ENCODE assay signal across 15 mouse cellular contexts in genomic region chr1:135603121-135603870, GRCm38 (mm10). TPM values are rescaled to one million over a fixed set of nuclear protein-coding genes. Genes with fewer than 3 reads are reported as not detected.
DNase-seq lines count a peak whose midpoint lies in the region; ATAC-seq and TF ChIP-seq lines count a peak whose summit lies in the region.
"Had no signal": no experiment of that assay in that cellular context is flagged by ENCODE, and none has a peak within 500 bp of the region (broad histone marks: within the 10 kb centered on the region; RNA-seq: fewer than 3 reads in every experiment).

No protein-coding gene starts in this region.

- no peak overlapping the region; the same call in 1 of the 2 replicates for H3K9ac ChIP-seq in embryonic facial prominence, embryonic 11.5 days (replicated peaks; ENCODE audit: low read length)
- H3K9ac ChIP-seq in midbrain, embryonic 13.5 days (replicated peaks), result peak overlapping the region; percentile 29; the same call in 1 of the 2 replicates
- no peak overlapping the region for H3K9ac ChIP-seq in liver, embryonic 11.5 days (ENCODE audit: low read depth, low read length)
- H3K9ac ChIP-seq: liver, embryonic 15.5 days had no signal

- no peak overlapping the region for H3K4me3 ChIP-seq in embryonic facial prominence, embryonic 11.5 days (ENCODE audit: low read depth, low read length)
- 0 out of 2 replicates have a peak overlapping the region, but pooled peaks have one; percentile 0 for H3K4me3 ChIP-seq in hindbrain, embryonic 10.5 days
- H3K4me3 ChIP-seq in midbrain, embryonic 13.5 days (replicated peaks), result no peak overlapping the region
- H3K4me3 ChIP-seq in thymus, adult 2 months (ENCODE audit: control insufficient read depth, insufficient read depth, low read length), result no peak overlapping the region
- no peak overlapping the region for H3K4me3 ChIP-seq in liver, embryonic 11.5 days (ENCODE audit: low read depth, low read length)
- H3K4me3 ChIP-seq in gastrocnemius, adult 2 months, result no peak overlapping the region
- H3K4me3 ChIP-seq: liver, embryonic 15.5 days had no signal

- H3K27ac ChIP-seq in embryonic facial prominence, embryonic 11.5 days (replicated peaks; ENCODE audit: low read depth, low read length), result no peak overlapping the region
- H3K27ac ChIP-seq in hindbrain, embryonic 10.5 days, result peak overlapping the region; percentile 80
- H3K27ac ChIP-seq in midbrain, embryonic 13.5 days, result peak overlapping the region; percentile 70
- H3K27ac ChIP-seq in thymus, adult 2 months (ENCODE audit: control insufficient read depth, insufficient read depth, low read length), result no peak overlapping the region
- no peak overlapping the region for H3K27ac ChIP-seq in liver, embryonic 11.5 days (ENCODE audit: low read depth, low read length)
- H3K27ac ChIP-seq in gastrocnemius, adult 2 months, result no peak overlapping the region
- H3K27ac ChIP-seq: liver, embryonic 15.5 days had no signal

- no peaks in the 10 kb centered on the region for H3K27me3 ChIP-seq in embryonic facial prominence, embryonic 11.5 days (ENCODE audit: control insufficient read depth, insufficient read depth, low read length)
- H3K27me3 ChIP-seq in hindbrain, embryonic 10.5 days (ENCODE audit: insufficient read depth, poor library complexity, severe bottlenecking), result no peaks in the 10 kb centered on the region
- H3K27me3 ChIP-seq in midbrain, embryonic 13.5 days, result no peaks in the 10 kb centered on the region
- H3K27me3 ChIP-seq in thymus, adult 2 months (ENCODE audit: control insufficient read depth, insufficient read depth, low read length), result no peaks in the 10 kb centered on the region
- no peaks in the 10 kb centered on the region for H3K27me3 ChIP-seq in liver, embryonic 11.5 days (replicated peaks; ENCODE audit: control insufficient read depth, insufficient read depth, low read length)
- H3K27me3 ChIP-seq: liver, embryonic 15.5 days had no signal

- H3K4me2 ChIP-seq in embryonic facial prominence, embryonic 11.5 days (ENCODE audit: low read depth, low read length), result no peak overlapping the region
- H3K4me2 ChIP-seq in midbrain, embryonic 13.5 days (replicated peaks), result peak overlapping the region; percentile 9
- H3K4me2 ChIP-seq in liver, embryonic 11.5 days, result no peak overlapping the region
- H3K4me2 ChIP-seq: liver, embryonic 15.5 days had no signal

- no peaks in the 10 kb centered on the region for H3K9me3 ChIP-seq in embryonic facial prominence, embryonic 11.5 days (replicated peaks; ENCODE audit: control insufficient read depth, low read length)
- no peaks in the 10 kb centered on the region for H3K9me3 ChIP-seq in hindbrain, embryonic 10.5 days
- no peaks in the 10 kb centered on the region for H3K9me3 ChIP-seq in midbrain, embryonic 13.5 days
- H3K9me3 ChIP-seq in liver, embryonic 11.5 days (ENCODE audit: control insufficient read depth, low read length), result no peaks in the 10 kb centered on the region
- H3K9me3 ChIP-seq: liver, embryonic 15.5 days had no signal

- WGBS in embryonic facial prominence, embryonic 11.5 days, result 32% methylated on average over 11 of the region's 11 CpGs
- 36% methylated on average over 11 of the region's 11 CpGs for WGBS in hindbrain, embryonic 10.5 days
- WGBS in midbrain, embryonic 13.5 days, result 36% methylated on average over 11 of the region's 11 CpGs
- 43% methylated on average over 11 of the region's 11 CpGs for WGBS in thymus, adult 2 months
- WGBS in liver, embryonic 11.5 days, result 55% methylated on average over 11 of the region's 11 CpGs

- ATAC-seq in embryonic facial prominence, embryonic 11.5 days (replicated peaks; ENCODE audit: insufficient number of reproducible peaks, low FRiP score, low TSS enrichment, low read depth), result peak; percentile 40
- peak; percentile 71 for ATAC-seq in midbrain, embryonic 13.5 days
- ATAC-seq in liver, embryonic 11.5 days (replicated peaks; ENCODE audit: low FRiP score), result no peak
- ATAC-seq: CD4-positive, CD25-positive, alpha-beta regulatory T cell, adult 4 months had no signal

- no peaks in the 10 kb centered on the region for H3K36me3 ChIP-seq in embryonic facial prominence, embryonic 11.5 days (replicated peaks; ENCODE audit: control insufficient read depth, insufficient read depth, low read depth, low read length)
- no peaks in the 10 kb centered on the region for H3K36me3 ChIP-seq in hindbrain, embryonic 10.5 days
- H3K36me3 ChIP-seq in midbrain, embryonic 13.5 days, result no peaks in the 10 kb centered on the region
- no peaks in the 10 kb centered on the region for H3K36me3 ChIP-seq in thymus, adult 2 months (ENCODE audit: control insufficient read depth, insufficient read depth, low read length)
- H3K36me3 ChIP-seq in liver, embryonic 11.5 days (ENCODE audit: control insufficient read depth, insufficient read depth, low read length), result peaks cover 2% of the 10 kb centered on the region; the same call in 1 of the 2 replicates
- H3K36me3 ChIP-seq: liver, embryonic 15.5 days had no signal

- TF ChIP-seq POLR2A in thymus, adult 2 months (IDR thresholded peaks at IDR 0.05; ENCODE audit: control insufficient read depth, extremely low read depth, insufficient read depth, low read length, poor library complexity), result no peak

- intact Hi-C loops in gastrocnemius, adult 2 months (cut with DNase I), result no loop called here

- TF ChIP-seq CTCF in thymus, adult 2 months (IDR thresholded peaks at IDR 0.05; ENCODE audit: borderline replicate concordance, control insufficient read depth, extremely low read depth, insufficient read depth, low read length, poor library complexity), result no peak
- TF ChIP-seq CTCF in gastrocnemius, adult 2 months (IDR thresholded peaks at IDR 0.05), result no peak

- DNase-seq in MN1 (ENCODE audit: low spot score), result peak; percentile 62
- peak; percentile 55 for DNase-seq in embryonic facial prominence, embryonic 11.5 days (ENCODE audit: low spot score)
- DNase-seq in hindbrain, embryonic 10.5 days (ENCODE audit: low spot score), result peak; percentile 52
- no peak for DNase-seq in thymus, adult 2 months
- no peak for DNase-seq in liver, embryonic 11.5 days (ENCODE audit: low spot score)
- DNase-seq in adrenal gland, postnatal 10 days, result no peak
- DNase-seq in gastrocnemius, adult 2 months, result no peak
- DNase-seq: adrenal gland, postnatal 25 days; cerebellum, adult 11-12 months; heart, adult 18-20 months; kidney, postnatal 10 days; thymus, adult 18-20 months had no signal

- peaks cover 7% of the 10 kb centered on the region for H3K4me1 ChIP-seq in embryonic facial prominence, embryonic 11.5 days (ENCODE audit: control insufficient read depth, insufficient read depth, low read length)
- H3K4me1 ChIP-seq in hindbrain, embryonic 10.5 days (replicated peaks), result peaks cover 59% of the 10 kb centered on the region
- peaks cover 48% of the 10 kb centered on the region for H3K4me1 ChIP-seq in midbrain, embryonic 13.5 days (replicated peaks)
- H3K4me1 ChIP-seq in thymus, adult 2 months (replicated peaks; ENCODE audit: control insufficient read depth, insufficient read depth, low read length), result no peaks in the 10 kb centered on the region; the same call in 1 of the 2 replicates
- peaks cover 3% of the 10 kb centered on the region; the same call in 1 of the 2 replicates for H3K4me1 ChIP-seq in liver, embryonic 11.5 days (replicated peaks; ENCODE audit: control insufficient read depth, insufficient read depth, low read length)
- H3K4me1 ChIP-seq: liver, embryonic 15.5 days had no signal

RNA-seq across cellular contexts. Expression of gene Nav1, which starts 3.8 kb away (rescaled TPM):
- polyA plus RNA-seq in embryonic facial prominence, embryonic 11.5 days (2014; fragmentation: Nextera tagmentation; extraction: Ambion mirVana), result 11.9 and 13.4 TPM in 2 replicates
- 16.1 and 19.3 TPM in 2 replicates for polyA plus RNA-seq in hindbrain, embryonic 10.5 days (2016; fragmentation: Nextera tagmentation; extraction: Ambion mirVana)
- polyA plus RNA-seq in midbrain, embryonic 13.5 days (2015; fragmentation: Nextera tagmentation; extraction: Ambion mirVana), result 38.0 and 38.1 TPM in 2 replicates
- 8.0 and 8.7 TPM in 2 replicates for polyA plus RNA-seq in thymus, adult 2 months (2012; rRNA removed)
- 8.8 and 8.9 TPM in 2 replicates for polyA plus RNA-seq in liver, embryonic 11.5 days (2014; fragmentation: Nextera tagmentation; extraction: Ambion mirVana)
- 10 to 100 TPM; 20.8 to 35.2 TPM for total RNA-seq in adrenal gland, postnatal 10 days (2021)
- 10 to 100 TPM in 1 of 2 experiments, 1 to 10 TPM in 1; 9.7 to 11.5 TPM for total RNA-seq in gastrocnemius, adult 2 months (2021)

Comparison
In these comparisons a context has a peak if more than half of its experiments do, and no peak if none do; other contexts are left out.
1. DNase-seq: peak in MN1 (single experiment), embryonic facial prominence, embryonic 11.5 days (single experiment) and hindbrain, embryonic 10.5 days (single experiment); none in thymus, adult 2 months (single experiment), liver, embryonic 11.5 days (single experiment), adrenal gland, postnatal 10 days (single experiment) and gastrocnemius, adult 2 months (single experiment).
2. H3K27ac ChIP-seq: peak in hindbrain, embryonic 10.5 days (single experiment) and midbrain, embryonic 13.5 days (single experiment); none in embryonic facial prominence, embryonic 11.5 days (single experiment), thymus, adult 2 months (single experiment), liver, embryonic 11.5 days (single experiment) and gastrocnemius, adult 2 months (single experiment).